Mouse (Mus musculus): Measurements from ENCODE around the gene Gid4. TPM values are rescaled to one million over a fixed set of nuclear protein-coding genes. Genes with fewer than 3 reads are reported as not detected.

Gene Gid4
- polyA plus RNA-seq, 1 experiment from 2014 or later: 19.3 TPM

DNA sequence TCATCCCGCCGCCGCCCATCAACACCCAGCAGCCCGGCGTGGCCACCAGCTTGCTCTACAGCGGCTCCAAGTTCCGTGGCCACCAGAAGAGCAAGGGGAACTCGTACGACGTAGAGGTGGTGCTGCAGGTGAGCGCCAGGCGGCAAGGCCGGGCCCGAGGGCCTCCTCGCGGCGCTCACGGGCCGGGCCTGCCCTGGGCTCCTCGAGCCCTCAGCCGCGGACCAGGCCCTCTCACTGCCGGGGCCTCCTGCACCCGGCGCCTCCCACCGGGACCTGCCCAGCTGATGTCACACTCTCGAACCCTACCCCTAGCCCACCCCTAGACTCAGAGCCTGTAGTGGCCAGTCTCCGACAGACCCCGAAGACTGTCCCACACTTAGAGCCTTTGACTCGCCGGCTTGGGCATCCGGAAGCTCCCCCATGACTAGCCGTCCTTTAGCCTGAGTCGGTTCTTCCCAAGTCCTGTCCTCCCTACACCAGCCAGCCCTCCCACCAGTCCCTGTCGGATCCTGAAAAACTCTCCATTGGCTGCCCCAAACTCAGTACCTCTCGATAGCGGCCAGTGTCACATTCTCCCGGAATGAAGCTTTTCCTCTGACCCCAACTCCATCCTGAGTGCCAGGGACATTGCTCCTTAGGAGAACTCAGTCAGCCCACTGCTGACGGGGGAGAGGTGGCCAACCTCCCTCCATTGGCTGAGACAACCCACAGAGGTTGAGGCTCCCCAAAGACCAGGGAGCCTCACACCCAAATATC is 950 bp downstream of the Gid4 start, which contains the start of gene Atpaf2:
TSS of gene Atpaf2 (minus strand) at position 741 of the 756 bp plus-strand sequence.
- Histone ChIP-seq H3K9me3 (replicated peaks; ENCODE audit: control insufficient read depth, low read length) (no peaks in the 10 kb centered on the region), H3K4me3 (ENCODE audit: low read depth, low read length) (peak within 1 kb of the TSS; percentile 79), H3K36me3 (ENCODE audit: control insufficient read depth, insufficient read depth, low read length) (no peaks in the 10 kb centered on the region), H3K9ac (ENCODE audit: low read depth, low read length) (peak within 1 kb of the TSS; percentile 95), H3K27ac (ENCODE audit: low read depth, low read length) (peak within 1 kb of the TSS; percentile 89), H3K27me3 (ENCODE audit: control insufficient read depth, insufficient read depth, low read length) (no peaks in the 10 kb centered on the region), H3K4me2 (peak within 1 kb of the TSS; percentile 86), H3K4me1 (ENCODE audit: control insufficient read depth, insufficient read depth, low read length) (peaks cover 21% of the 10 kb centered on the region)
- WGBS (ENCODE audit: insufficient replicate concordance): under 1% methylated on average over 39 of the region's 39 CpGs
- peak; percentile 49 for ATAC-seq (replicated peaks; ENCODE audit: insufficient number of reproducible peaks, low FRiP score, low TSS enrichment)

DNA sequence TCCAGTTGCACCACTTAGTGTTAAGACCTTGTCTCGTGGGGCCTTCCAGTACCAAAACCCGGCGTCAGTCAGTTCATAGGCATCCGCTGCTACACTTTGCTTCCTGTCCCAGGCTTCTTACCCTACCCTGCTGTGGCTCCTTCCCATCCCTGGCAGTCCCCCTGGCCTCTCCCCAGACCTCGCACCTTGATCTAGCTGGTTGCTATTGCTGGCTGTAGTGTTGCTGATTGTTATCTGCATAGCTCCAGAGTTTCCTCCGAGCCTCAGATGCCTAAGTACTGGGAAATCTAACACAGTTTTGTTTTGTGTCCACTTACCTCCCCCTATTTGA is 1.5 kb downstream of the Gid4 start:
- Histone ChIP-seq H3K27me3 (ENCODE audit: control insufficient read depth, insufficient read depth, low read length) (no peaks in the 10 kb centered on the region), H3K27ac (ENCODE audit: low read depth, low read length) (0 out of 2 replicates have a peak overlapping the region, but pooled peaks have one; percentile 89), H3K9ac (ENCODE audit: low read depth, low read length) (peak overlapping the region; percentile 95), H3K9me3 (replicated peaks; ENCODE audit: control insufficient read depth, low read length) (no peaks in the 10 kb centered on the region), H3K4me3 (ENCODE audit: low read depth, low read length) (peak overlapping the region; percentile 79), H3K4me2 (peak overlapping the region; percentile 86), H3K36me3 (ENCODE audit: control insufficient read depth, insufficient read depth, low read length) (no peaks in the 10 kb centered on the region), H3K4me1 (ENCODE audit: control insufficient read depth, insufficient read depth, low read length) (peaks cover 21% of the 10 kb centered on the region)
- WGBS (ENCODE audit: insufficient replicate concordance): 5% methylated on average over 6 of the region's 6 CpGs
- ATAC-seq (replicated peaks; ENCODE audit: insufficient number of reproducible peaks, low FRiP score, low TSS enrichment): no peak

DNA sequence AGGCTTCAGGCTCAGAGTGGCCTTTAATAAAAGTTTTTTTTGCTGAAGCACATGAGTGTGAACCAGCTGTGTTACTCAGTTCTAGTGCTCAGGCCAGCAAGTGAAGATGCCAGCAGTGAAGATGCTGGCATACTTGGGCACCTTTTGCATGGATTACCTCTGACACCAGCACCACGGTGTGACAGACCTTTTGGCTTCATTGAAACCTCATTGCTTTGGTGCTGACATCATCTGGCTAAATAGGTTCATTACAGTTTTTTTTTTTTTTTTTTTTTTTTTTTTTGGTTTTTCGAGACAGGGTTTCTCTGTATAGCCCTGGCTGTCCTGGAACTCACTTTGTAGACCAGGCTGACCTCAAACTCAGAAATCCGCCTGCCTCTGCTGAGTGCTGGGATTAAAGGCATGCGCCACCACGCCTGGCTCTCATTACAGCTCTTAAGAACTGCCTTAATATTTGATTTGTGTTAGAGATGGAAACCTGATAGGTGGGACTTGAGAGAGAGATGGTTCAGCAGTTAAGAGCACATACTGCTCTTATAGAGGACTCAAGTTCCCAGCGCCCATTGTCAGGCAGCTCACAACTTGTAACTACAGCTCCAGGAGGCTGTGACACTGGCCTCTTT is 5.2 kb downstream of the Gid4 start:
- ATAC-seq (replicated peaks; ENCODE audit: insufficient number of reproducible peaks, low FRiP score, low TSS enrichment): no peak
- Histone ChIP-seq H3K36me3 (ENCODE audit: control insufficient read depth, insufficient read depth, low read length) (no peaks in the 10 kb centered on the region), H3K4me2 (no peak overlapping the region), H3K27me3 (ENCODE audit: control insufficient read depth, insufficient read depth, low read length) (no peaks in the 10 kb centered on the region), H3K4me1 (ENCODE audit: control insufficient read depth, insufficient read depth, low read length) (peaks cover 9% of the 10 kb centered on the region), H3K9me3 (replicated peaks; ENCODE audit: control insufficient read depth, low read length) (no peaks in the 10 kb centered on the region), H3K27ac (ENCODE audit: low read depth, low read length) (no peak overlapping the region), H3K4me3 (ENCODE audit: low read depth, low read length) (no peak overlapping the region), H3K9ac (ENCODE audit: low read depth, low read length) (no peak overlapping the region)
- WGBS (ENCODE audit: insufficient replicate concordance): 67% methylated on average over 5 of the region's 6 CpGs

DNA sequence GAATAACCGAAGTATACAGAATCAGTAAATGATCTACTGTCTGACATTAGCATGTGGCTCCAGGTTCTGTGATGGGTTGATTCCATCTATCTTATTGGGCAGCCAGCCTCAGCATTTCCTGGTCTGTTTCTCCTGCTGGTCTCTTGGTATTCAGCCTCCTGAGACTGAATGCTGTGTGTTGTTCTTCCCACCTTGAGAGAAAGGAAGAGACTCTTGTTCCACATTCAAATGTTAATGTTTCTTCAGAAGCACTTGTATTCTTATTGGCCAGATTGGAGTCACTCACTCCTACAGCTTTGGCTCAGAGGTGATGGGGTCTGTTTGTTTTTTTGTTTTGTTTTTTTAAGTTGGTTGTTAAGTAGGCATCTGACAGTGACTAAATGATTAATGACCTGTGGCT is 6.1 kb downstream of the Gid4 start:
- peaks cover 8% of the 10 kb centered on the region for H3K4me1 ChIP-seq (ENCODE audit: control insufficient read depth, insufficient read depth, low read length)
- whole genome bisulfite sequencing (ENCODE audit: insufficient replicate concordance): 75% methylated on average over 1 of the region's 1 CpGs
- ATAC-seq (replicated peaks; ENCODE audit: insufficient number of reproducible peaks, low FRiP score, low TSS enrichment): no peak
- no peaks in the 10 kb centered on the region; the same call in 1 of the 2 replicates for H3K36me3 ChIP-seq (ENCODE audit: control insufficient read depth, insufficient read depth, low read length)
- no peak overlapping the region for H3K4me2 ChIP-seq
- no peaks in the 10 kb centered on the region for H3K9me3 ChIP-seq (replicated peaks; ENCODE audit: control insufficient read depth, low read length)
- H3K27ac ChIP-seq (ENCODE audit: low read depth, low read length): no peak overlapping the region
- H3K9ac ChIP-seq (ENCODE audit: low read depth, low read length): no peak overlapping the region
- H3K4me3 ChIP-seq (ENCODE audit: low read depth, low read length): no peak overlapping the region
- H3K27me3 ChIP-seq (ENCODE audit: control insufficient read depth, insufficient read depth, low read length): no peaks in the 10 kb centered on the region

DNA sequence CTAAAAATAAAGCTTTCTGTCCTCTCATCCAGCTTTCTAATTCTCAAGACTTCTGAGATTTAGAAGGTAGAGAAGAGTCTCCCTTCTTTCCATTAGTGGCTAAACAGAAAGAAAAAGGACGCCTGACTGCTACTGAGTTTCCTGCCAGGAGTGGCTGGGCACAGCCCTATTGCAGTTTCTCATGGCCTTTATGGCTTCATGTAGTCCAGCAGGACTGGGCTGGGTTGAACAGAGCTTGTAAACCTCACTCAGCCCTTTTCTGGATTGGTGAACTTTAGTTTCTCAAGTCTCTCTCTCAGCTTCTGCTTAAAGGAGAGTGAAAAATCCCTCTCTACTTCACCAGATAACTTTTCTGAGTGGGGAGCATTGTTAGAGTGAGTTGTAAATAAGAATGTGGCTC is 9.5 kb downstream of the Gid4 start:
- H3K4me2 ChIP-seq: no peak overlapping the region
- no peak overlapping the region for H3K27ac ChIP-seq (ENCODE audit: low read depth, low read length)
- no peaks in the 10 kb centered on the region; the same call in 1 of the 2 replicates for H3K36me3 ChIP-seq (ENCODE audit: control insufficient read depth, insufficient read depth, low read length)
- H3K9me3 ChIP-seq (replicated peaks; ENCODE audit: control insufficient read depth, low read length): no peaks in the 10 kb centered on the region
- 83% methylated on average over 1 of the region's 1 CpGs for WGBS (ENCODE audit: insufficient replicate concordance)
- ATAC-seq (replicated peaks; ENCODE audit: insufficient number of reproducible peaks, low FRiP score, low TSS enrichment): no peak
- H3K4me3 ChIP-seq (ENCODE audit: low read depth, low read length): no peak overlapping the region
- no peaks in the 10 kb centered on the region for H3K4me1 ChIP-seq (ENCODE audit: control insufficient read depth, insufficient read depth, low read length)
- H3K27me3 ChIP-seq (ENCODE audit: control insufficient read depth, insufficient read depth, low read length): no peaks in the 10 kb centered on the region
- H3K9ac ChIP-seq (ENCODE audit: low read depth, low read length): no peak overlapping the region

DNA sequence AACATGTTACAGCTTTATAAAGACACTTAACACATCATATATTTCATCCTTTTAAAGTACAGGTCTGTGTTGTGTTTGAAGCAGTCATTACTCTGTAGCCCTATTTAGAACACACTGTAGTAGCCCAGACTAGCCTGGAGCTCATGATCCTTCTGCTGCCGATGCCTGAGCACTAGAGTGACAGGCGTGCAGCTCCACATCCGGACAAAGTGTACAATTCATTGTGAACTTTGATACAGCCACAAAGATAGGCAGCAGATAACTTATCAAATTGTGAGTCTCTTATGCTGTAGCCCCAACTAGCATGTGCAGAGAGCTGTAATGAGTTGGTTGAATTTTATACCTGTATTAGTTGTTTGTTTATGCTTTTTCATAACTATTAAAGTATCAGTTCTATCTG is 10.7 kb downstream of the Gid4 start:
- Histone ChIP-seq H3K27ac (ENCODE audit: low read depth, low read length) (no peak overlapping the region), H3K4me3 (ENCODE audit: low read depth, low read length) (no peak overlapping the region), H3K27me3 (ENCODE audit: control insufficient read depth, insufficient read depth, low read length) (no peaks in the 10 kb centered on the region), H3K9ac (ENCODE audit: low read depth, low read length) (no peak overlapping the region), H3K36me3 (ENCODE audit: control insufficient read depth, insufficient read depth, low read length) (peaks cover 3% of the 10 kb centered on the region), H3K9me3 (replicated peaks; ENCODE audit: control insufficient read depth, low read length) (no peaks in the 10 kb centered on the region), H3K4me2 (no peak overlapping the region), H3K4me1 (ENCODE audit: control insufficient read depth, insufficient read depth, low read length) (no peaks in the 10 kb centered on the region)
- no peak for ATAC-seq (replicated peaks; ENCODE audit: insufficient number of reproducible peaks, low FRiP score, low TSS enrichment)
- 94% methylated on average over 3 of the region's 3 CpGs for WGBS (ENCODE audit: insufficient replicate concordance)

DNA sequence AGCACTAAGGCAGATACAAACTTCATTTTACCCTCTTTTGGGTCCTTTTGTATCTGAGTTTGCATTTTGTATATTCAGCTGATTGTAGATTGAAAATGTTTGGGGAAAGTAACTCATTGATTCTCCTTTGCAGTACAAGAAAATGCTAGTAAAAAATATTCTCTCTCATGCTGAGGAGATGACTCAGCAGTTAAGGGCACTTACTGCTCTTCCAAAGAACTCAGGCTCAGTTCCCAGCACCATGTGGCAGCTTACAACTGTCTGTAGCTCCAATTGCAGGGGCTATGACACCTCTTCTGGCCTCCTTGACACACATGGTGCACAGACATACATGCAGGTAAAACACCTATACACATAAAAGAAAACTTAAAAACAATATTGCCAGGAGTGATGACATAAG is 16.6 kb downstream of the Gid4 start:
- no peak for ATAC-seq (replicated peaks; ENCODE audit: insufficient number of reproducible peaks, low FRiP score, low TSS enrichment)
- no peak overlapping the region for H3K4me3 ChIP-seq (ENCODE audit: low read depth, low read length)
- no peaks in the 10 kb centered on the region for H3K27me3 ChIP-seq (ENCODE audit: control insufficient read depth, insufficient read depth, low read length)
- no peaks in the 10 kb centered on the region for H3K4me1 ChIP-seq (ENCODE audit: control insufficient read depth, insufficient read depth, low read length)
- H3K36me3 ChIP-seq (ENCODE audit: control insufficient read depth, insufficient read depth, low read length): peaks cover 11% of the 10 kb centered on the region
- H3K4me2 ChIP-seq: no peak overlapping the region
- no peak overlapping the region for H3K9ac ChIP-seq (ENCODE audit: low read depth, low read length)
- H3K27ac ChIP-seq (ENCODE audit: low read depth, low read length): no peak overlapping the region
- no peaks in the 10 kb centered on the region for H3K9me3 ChIP-seq (replicated peaks; ENCODE audit: control insufficient read depth, low read length)

DNA sequence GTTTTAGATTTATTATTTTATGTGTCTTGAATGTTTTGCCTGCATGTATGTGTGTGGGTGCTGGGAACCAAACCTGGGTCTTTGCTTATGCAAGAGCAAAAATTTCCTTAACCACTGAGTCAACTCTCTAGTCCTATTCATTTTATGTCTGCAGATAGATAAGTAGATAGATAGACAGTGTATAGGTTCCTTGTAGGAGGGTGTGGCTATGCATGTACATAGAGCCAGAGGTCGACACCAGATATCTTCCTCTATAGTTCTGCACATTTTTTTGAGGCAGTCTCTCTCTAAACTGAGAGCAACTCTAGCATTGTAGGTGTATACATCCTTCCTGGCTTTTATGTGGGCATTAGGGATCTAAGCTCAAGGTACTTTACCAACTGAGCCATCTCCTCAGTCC is 18.2 kb downstream of the Gid4 start:
- Histone ChIP-seq H3K4me2 (no peak overlapping the region), H3K9ac (ENCODE audit: low read depth, low read length) (no peak overlapping the region), H3K4me1 (ENCODE audit: control insufficient read depth, insufficient read depth, low read length) (no peaks in the 10 kb centered on the region), H3K36me3 (ENCODE audit: control insufficient read depth, insufficient read depth, low read length) (peaks cover 11% of the 10 kb centered on the region), H3K27ac (ENCODE audit: low read depth, low read length) (no peak overlapping the region), H3K9me3 (replicated peaks; ENCODE audit: control insufficient read depth, low read length) (no peaks in the 10 kb centered on the region), H3K4me3 (ENCODE audit: low read depth, low read length) (no peak overlapping the region), H3K27me3 (ENCODE audit: control insufficient read depth, insufficient read depth, low read length) (no peaks in the 10 kb centered on the region)
- no peak for ATAC-seq (replicated peaks; ENCODE audit: insufficient number of reproducible peaks, low FRiP score, low TSS enrichment)
- 90% methylated on average over 1 of the region's 1 CpGs for WGBS (ENCODE audit: insufficient replicate concordance)

DNA sequence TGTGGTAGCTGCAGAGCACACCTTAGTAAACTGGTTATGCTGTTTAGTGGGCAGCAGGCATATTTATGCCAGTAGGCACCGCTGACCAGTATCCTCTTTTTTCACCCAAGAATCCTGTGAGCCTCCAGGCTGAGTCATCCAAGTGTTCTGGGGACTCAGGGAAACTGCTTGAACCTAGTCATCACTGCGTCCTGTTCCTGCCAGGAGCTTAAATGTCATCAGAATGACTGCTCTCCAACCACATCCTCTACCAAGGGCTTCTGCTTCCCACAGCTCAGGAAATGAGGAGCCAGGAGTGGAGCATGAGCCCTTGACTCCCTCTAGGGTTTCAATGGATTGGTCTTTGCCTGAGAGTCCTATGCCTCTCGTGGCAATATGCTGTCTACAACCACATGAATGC is 19.7 kb downstream of the Gid4 start:
- H3K27ac ChIP-seq (ENCODE audit: low read depth, low read length): no peak overlapping the region
- H3K27me3 ChIP-seq (ENCODE audit: control insufficient read depth, insufficient read depth, low read length): no peaks in the 10 kb centered on the region
- no peak overlapping the region for H3K9ac ChIP-seq (ENCODE audit: low read depth, low read length)
- no peaks in the 10 kb centered on the region for H3K4me1 ChIP-seq (ENCODE audit: control insufficient read depth, insufficient read depth, low read length)
- ATAC-seq (replicated peaks; ENCODE audit: insufficient number of reproducible peaks, low FRiP score, low TSS enrichment): no peak
- H3K4me3 ChIP-seq (ENCODE audit: low read depth, low read length): no peak overlapping the region
- H3K9me3 ChIP-seq (replicated peaks; ENCODE audit: control insufficient read depth, low read length): no peaks in the 10 kb centered on the region
- H3K4me2 ChIP-seq: no peak overlapping the region
- peaks cover 11% of the 10 kb centered on the region for H3K36me3 ChIP-seq (ENCODE audit: control insufficient read depth, insufficient read depth, low read length)
- 84% methylated on average over 3 of the region's 3 CpGs for WGBS (ENCODE audit: insufficient replicate concordance)

Measured in heart, embryonic 11.5 days (tissue).